8 mouse cellular contexts compared by ENCODE assay signal in genomic region chr12:85792821-85793346, GRCm38 (mm10). TPM values are rescaled to one million over a fixed set of nuclear protein-coding genes. Genes with fewer than 3 reads are reported as not detected.
A peak's percentile ranks its signal among the peaks of the same experiment; 100 is the strongest.
DNase-seq lines count a peak whose midpoint lies in the region; ATAC-seq and TF ChIP-seq lines count a peak whose summit lies in the region.

No protein-coding gene starts in this region.

- no peak overlapping the region for H3K4me3 ChIP-seq in myocyte
- no peak overlapping the region for H3K4me3 ChIP-seq in liver, embryonic 11.5 days (ENCODE audit: low read depth, low read length)

- no peaks in the 10 kb centered on the region for H3K27me3 ChIP-seq in myocyte (ENCODE audit: control insufficient read depth, insufficient read depth, insufficient read length)
- H3K27me3 ChIP-seq in liver, embryonic 11.5 days (replicated peaks; ENCODE audit: control insufficient read depth, insufficient read depth, low read length) = no peaks in the 10 kb centered on the region

- peak overlapping the region; percentile 39 for H3K4me2 ChIP-seq in myocyte (ENCODE audit: low read depth)
- no peak overlapping the region for H3K4me2 ChIP-seq in liver, embryonic 11.5 days

- no peaks in the 10 kb centered on the region for H3K79me2 ChIP-seq in myocyte (ENCODE audit: control insufficient read depth, insufficient read depth)

- ATAC-seq in liver, embryonic 11.5 days (replicated peaks; ENCODE audit: low FRiP score) = no peak

- WGBS in liver, embryonic 11.5 days = 62% methylated on average over 6 of the region's 6 CpGs

- H3ac ChIP-seq in myocyte (ENCODE audit: control insufficient read depth, insufficient read length) = no peak overlapping the region

- no peak for TF ChIP-seq POLR2A in myocyte (IDR thresholded peaks at IDR 0.05; ENCODE audit: insufficient read length, low read depth)

- no peak overlapping the region for H3K9ac ChIP-seq in liver, embryonic 11.5 days (ENCODE audit: low read depth, low read length)

- H3K4me1 ChIP-seq in liver, embryonic 11.5 days (replicated peaks; ENCODE audit: control insufficient read depth, insufficient read depth, low read length) = no peaks in the 10 kb centered on the region

- DNase-seq in cerebellum, postnatal 14 days = peak; percentile 62 to 69
- no peak for DNase-seq in cerebellum, adult 11-12 months
- DNase-seq in right cerebral cortex, adult 18-20 months = peak; percentile 35
- DNase-seq in right cerebral cortex, postnatal 36 days (ENCODE audit: low spot score in 2 of 2) = no peak
- peak; percentile 16 to 63 for DNase-seq in layer of hippocampus, adult 18-20 months (ENCODE audit: low spot score in 2 of 2)
- no peak for DNase-seq in liver, embryonic 11.5 days (ENCODE audit: low spot score)
- no peak for DNase-seq in thymus, adult 18-20 months

- no peak overlapping the region for H3K27ac ChIP-seq in liver, embryonic 11.5 days (ENCODE audit: low read depth, low read length)

- H3K9me3 ChIP-seq in liver, embryonic 11.5 days (ENCODE audit: control insufficient read depth, low read length) = no peaks in the 10 kb centered on the region

- no peaks in the 10 kb centered on the region for H3K36me3 ChIP-seq in myocyte (ENCODE audit: control insufficient read depth, insufficient read depth)
- no peaks in the 10 kb centered on the region for H3K36me3 ChIP-seq in liver, embryonic 11.5 days (ENCODE audit: control insufficient read depth, insufficient read depth, low read length)

TF ChIP-seq in myocyte, 11 proteins besides CTCF, POLR2A, EP300 and RAD21:
- TF ChIP-seq MYOG (IDR thresholded peaks at IDR 0.05; ENCODE audit: control insufficient read depth in 1 of 3, insufficient read depth in 1 of 3, insufficient read length in 2 of 3, low read depth in 2 of 3) = peak in 2 of 3 experiments; percentile 60 to 92
- TF ChIP-seq CEBPB (IDR thresholded peaks at IDR 0.05; ENCODE audit: insufficient read depth, poor library complexity, severe bottlenecking) = no peak
- peak; percentile 45 to 80 (median 78) for TF ChIP-seq MYOD1 (IDR thresholded peaks at IDR 0.05; ENCODE audit: control insufficient read depth in 1 of 3, insufficient read length in 2 of 3, low read depth in 2 of 3)
- peak; percentile 80 for TF ChIP-seq TCF12 (IDR thresholded peaks at IDR 0.05; ENCODE audit: insufficient read depth, poor library complexity, severe bottlenecking)
- no peak for TF ChIP-seq MAX (IDR thresholded peaks at IDR 0.05; ENCODE audit: low read depth)

RNA-seq across cellular contexts. Expression of gene Erg28, which starts 31.5 kb away (rescaled TPM):
- 10 to 100 TPM; 54.2 to 61.2 TPM for total RNA-seq in layer of hippocampus, adult 18-20 months (2021)
- polyA plus RNA-seq in myocyte (2012; fragmentation: generic; extraction: Trizol) = 38.5 TPM
- polyA plus RNA-seq in liver, embryonic 11.5 days (2014; fragmentation: Nextera tagmentation; extraction: Ambion mirVana) = 138 and 141 TPM in 2 replicates

RNA-seq across cellular contexts. Expression of gene Ttll5, which starts 31.6 kb away (rescaled TPM):
- 10 to 100 TPM; 47.2 to 51.8 TPM for total RNA-seq in layer of hippocampus, adult 18-20 months (2021)
- polyA plus RNA-seq in myocyte (2012; fragmentation: generic; extraction: Trizol) = 36.2 TPM
- 13.9 and 14.6 TPM in 2 replicates for polyA plus RNA-seq in liver, embryonic 11.5 days (2014; fragmentation: Nextera tagmentation; extraction: Ambion mirVana)

RNA-seq across cellular contexts. Expression of gene Flvcr2, which starts 46.5 kb away (rescaled TPM):
- total RNA-seq in layer of hippocampus, adult 18-20 months (2021) = 1 to 10 TPM; 1.4 to 1.5 TPM
- 0.74 TPM for polyA plus RNA-seq in myocyte (2012; fragmentation: generic; extraction: Trizol)
- 3.3 and 3.9 TPM in 2 replicates for polyA plus RNA-seq in liver, embryonic 11.5 days (2014; fragmentation: Nextera tagmentation; extraction: Ambion mirVana)

Comparison
In these comparisons a context has a peak if more than half of its experiments do, and no peak if none do; other contexts are left out.
1. DNase-seq: peak in cerebellum, postnatal 14 days (2 of 2), right cerebral cortex, adult 18-20 months (single experiment) and layer of hippocampus, adult 18-20 months (2 of 2); none in cerebellum, adult 11-12 months (single experiment), right cerebral cortex, postnatal 36 days (0 of 2), liver, embryonic 11.5 days (single experiment) and thymus, adult 18-20 months (0 of 2).